Mouse (Mus musculus) lung, embryonic 16.5 days (tissue): ENCODE data around the gene Erich2. TPM values are rescaled to one million over a fixed set of nuclear protein-coding genes. Genes with fewer than 3 reads are reported as not detected.
A peak's percentile ranks its signal among the peaks of the same experiment; 100 is the strongest.

ENCODE experiments used
- ATAC-seq: fragments of 200-750 bp; cut with Nextera tagmentation; 2 replicates; pipeline ENCODE4 v1.8.0; 2017; ENCODE audit warnings: low read depth, mild to moderate bottlenecking, moderate library complexity
- H3K27ac ChIP-seq: fragments of 300-500 bp; sonication (generic); 2 replicates; pipeline ENCODE4 v1.5.1; 2014; ENCODE audit warnings: mild to moderate bottlenecking, control low read depth, low read length
- H3K27me3 ChIP-seq: fragments of 300-500 bp; sonication (generic); 2 replicates; pipeline ENCODE4 v1.6.1; 2014; ENCODE audit warnings: low read depth, low read length, mixed read lengths; ENCODE audit not compliant: control insufficient read depth, insufficient read depth
- H3K36me3 ChIP-seq: fragments of 300-500 bp; sonication (generic); 2 replicates; pipeline ENCODE4 v1.6.1; 2014; ENCODE audit warnings: low read length; ENCODE audit not compliant: control insufficient read depth, insufficient read depth
- H3K4me1 ChIP-seq: fragments of 300-500 bp; sonication (generic); replicated peaks from 2 replicates; pipeline ENCODE4 v1.6.1; 2014; ENCODE audit warnings: low read length, mixed read lengths; ENCODE audit not compliant: control insufficient read depth, insufficient read depth
- H3K4me2 ChIP-seq: fragments of 300-500 bp; sonication (generic); 2 replicates; pipeline ENCODE4 v1.6.1; 2014; ENCODE audit warnings: low read depth, low read length, control low read depth
- H3K4me3 ChIP-seq: fragments of 300-500 bp; sonication (generic); 2 replicates; pipeline ENCODE4 v1.5.1; 2014; ENCODE audit warnings: mild to moderate bottlenecking, low read length, control low read depth
- H3K9ac ChIP-seq: fragments of 300-500 bp; sonication (generic); 2 replicates; pipeline ENCODE4 v1.6.1; 2014; ENCODE audit warnings: low read length, control low read depth
- H3K9me3 ChIP-seq: fragments of 300-500 bp; sonication (generic); 2 replicates; pipeline ENCODE4 v1.6.1; 2016; ENCODE audit warnings: low read length; ENCODE audit not compliant: control insufficient read depth
- WGBS: fragments of 180-500 bp; shearing (Covaris S2); extraction: QIAGEN DNeasy Blood & Tissue Kit; methylation state at CpG from one replicate; pipeline ENCODE4 v1.1.7; 2014; 5-methylcytosine and 5-hydroxymethylcytosine counted together
- polyA plus RNA-seq: library from polyadenylated mRNA; unstranded; fragments of >200 nt; fragmentation: Nextera tagmentation; extraction: Ambion mirVana; gene quantifications from 2 replicates; pipeline ENCODE4 v1.2.1, GENCODE M21; 2015

The Erich2 gene
- polyA plus RNA-seq, 1 experiment from 2014 or later, result 10.0 TPM

DNA sequence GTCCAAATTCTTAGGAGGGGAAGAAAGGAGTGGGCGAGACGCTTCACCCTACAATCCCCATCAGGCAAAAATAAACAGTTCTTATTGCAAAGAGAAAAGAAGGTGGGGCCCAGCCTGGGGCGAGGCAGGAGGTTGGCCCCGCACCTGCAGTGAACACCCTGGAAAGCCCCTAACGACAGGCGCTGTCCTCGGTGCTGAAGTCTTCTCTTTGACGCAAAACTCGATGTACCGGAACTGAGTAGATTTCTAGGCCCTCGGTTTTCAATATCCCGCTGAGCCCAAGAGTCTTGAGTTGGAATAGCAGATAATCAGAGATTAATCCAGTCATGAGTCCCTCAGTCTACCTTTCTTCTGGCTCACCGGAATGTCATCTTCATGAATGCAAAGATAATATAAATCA is 50.9 kb downstream of the Erich2 start:
- no peaks in the 10 kb centered on the region for H3K36me3 ChIP-seq
- WGBS, result under 1% methylated on average over 13 of the region's 13 CpGs
- no peak overlapping the region for H3K4me3 ChIP-seq
- no peaks in the 10 kb centered on the region for H3K9me3 ChIP-seq
- H3K4me1 ChIP-seq, result peaks cover 15% of the 10 kb centered on the region
- no peak overlapping the region for H3K4me2 ChIP-seq
- no peak overlapping the region for H3K9ac ChIP-seq
- H3K27ac ChIP-seq, result no peak overlapping the region
- peak; percentile 22; the same call in 1 of the 2 replicates for ATAC-seq
- H3K27me3 ChIP-seq, result peaks cover 58% of the 10 kb centered on the region

DNA sequence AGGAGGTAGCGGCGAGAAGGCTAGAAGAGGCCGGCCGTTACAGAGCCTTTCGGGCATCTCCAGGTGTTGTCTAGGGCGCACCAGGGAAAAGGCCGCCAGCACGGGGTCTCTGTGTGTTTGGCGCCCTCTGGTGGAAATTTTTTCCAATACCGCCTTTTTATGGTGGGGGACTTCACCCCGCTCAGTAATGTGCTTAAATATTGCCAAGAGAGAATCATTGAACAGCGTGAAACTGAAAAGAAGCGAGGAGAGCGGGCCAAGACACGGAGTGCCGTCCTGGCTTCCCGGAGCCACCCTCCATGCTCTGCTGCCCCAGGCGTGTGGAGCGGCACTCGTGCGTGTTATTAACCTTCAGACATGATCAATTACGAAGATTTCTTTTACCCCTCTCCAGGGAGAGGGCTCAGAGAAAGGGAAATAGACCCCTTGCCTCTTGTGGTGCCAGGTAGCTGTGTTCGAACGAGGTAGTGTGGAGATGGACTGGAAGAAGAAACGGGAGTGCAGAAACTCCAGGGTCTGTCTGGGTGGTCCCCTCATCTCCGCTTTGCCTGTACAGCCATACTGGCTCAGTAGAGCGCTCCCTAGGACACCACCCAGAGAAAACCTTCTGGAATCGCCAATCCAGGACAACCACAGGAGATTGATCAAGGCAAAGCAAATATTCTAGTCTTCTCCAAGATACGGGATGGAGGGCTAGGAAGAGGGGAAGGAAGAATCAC is 52.6 kb downstream of the Erich2 start:
- Histone ChIP-seq H3K27ac (no peak overlapping the region), H3K9me3 (no peaks in the 10 kb centered on the region), H3K4me2 (0 out of 2 replicates have a peak overlapping the region, but pooled peaks have one; percentile 14), H3K4me1 (peaks cover 19% of the 10 kb centered on the region), H3K9ac (no peak overlapping the region), H3K27me3 (peaks cover 75% of the 10 kb centered on the region), H3K4me3 (no peak overlapping the region), H3K36me3 (no peaks in the 10 kb centered on the region)
- ATAC-seq, result no peak
- 2% methylated on average over 29 of the region's 29 CpGs for WGBS

DNA sequence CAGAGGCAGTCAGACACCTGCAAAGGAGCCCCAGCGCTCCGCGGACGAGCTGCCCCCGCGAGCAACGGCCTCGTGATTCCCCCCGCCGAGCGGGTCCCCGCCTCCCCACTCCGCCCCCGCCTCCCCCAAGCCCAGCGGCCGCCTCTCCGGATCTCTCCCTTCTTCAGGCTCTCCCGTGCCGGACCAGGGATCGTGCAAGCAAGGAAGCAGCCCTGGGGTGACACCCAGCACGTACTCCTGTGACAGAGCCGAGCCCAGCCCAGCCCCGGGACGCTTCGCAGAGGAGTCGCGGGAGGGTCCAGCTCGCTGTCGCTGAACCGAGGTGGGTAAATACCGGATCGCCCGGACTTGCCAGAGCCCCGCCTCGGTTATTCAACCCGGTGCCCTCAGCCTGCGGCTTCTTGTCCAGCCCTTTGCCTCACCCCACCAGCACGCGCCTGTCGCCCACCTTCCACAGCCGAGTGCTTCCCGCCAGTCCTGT is 53.4 kb downstream of the Erich2 start:
- Histone ChIP-seq H3K9ac (no peak overlapping the region), H3K4me1 (peaks cover 27% of the 10 kb centered on the region), H3K9me3 (no peaks in the 10 kb centered on the region), H3K27ac (no peak overlapping the region), H3K4me2 (peak overlapping the region; percentile 38), H3K36me3 (no peaks in the 10 kb centered on the region), H3K27me3 (peaks cover 81% of the 10 kb centered on the region), H3K4me3 (peak overlapping the region; percentile 33)
- under 1% methylated on average over 42 of the region's 42 CpGs for WGBS
- ATAC-seq, result no peak

DNA sequence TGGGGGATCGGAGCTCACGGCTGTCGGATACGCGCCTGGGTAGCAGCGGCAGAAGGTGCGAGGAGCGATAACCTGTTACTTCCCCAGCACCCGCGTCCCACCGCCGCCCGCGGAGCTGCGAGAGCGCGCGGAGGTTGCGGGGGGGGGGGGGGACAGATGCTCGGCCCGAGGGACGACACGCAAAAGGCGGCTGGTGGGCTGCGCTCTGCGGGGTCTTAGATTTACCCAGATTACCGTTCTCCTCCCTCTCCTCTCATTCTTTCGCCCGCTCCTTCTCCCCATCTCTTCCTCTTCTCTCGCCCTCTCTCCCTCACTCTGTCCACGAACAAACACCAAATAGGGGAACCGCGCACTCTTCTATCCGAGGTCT is 54.0 kb downstream of the Erich2 start:
- H3K9me3 ChIP-seq, result no peaks in the 10 kb centered on the region
- no peak overlapping the region for H3K27ac ChIP-seq
- H3K4me2 ChIP-seq, result peak overlapping the region; percentile 38
- H3K4me3 ChIP-seq, result peak overlapping the region; percentile 33
- WGBS, result 0% methylated on average over 23 of the region's 34 CpGs
- no peak overlapping the region for H3K9ac ChIP-seq
- peaks cover 87% of the 10 kb centered on the region for H3K27me3 ChIP-seq
- ATAC-seq, result no peak
- H3K4me1 ChIP-seq, result peaks cover 32% of the 10 kb centered on the region
- no peaks in the 10 kb centered on the region for H3K36me3 ChIP-seq

DNA sequence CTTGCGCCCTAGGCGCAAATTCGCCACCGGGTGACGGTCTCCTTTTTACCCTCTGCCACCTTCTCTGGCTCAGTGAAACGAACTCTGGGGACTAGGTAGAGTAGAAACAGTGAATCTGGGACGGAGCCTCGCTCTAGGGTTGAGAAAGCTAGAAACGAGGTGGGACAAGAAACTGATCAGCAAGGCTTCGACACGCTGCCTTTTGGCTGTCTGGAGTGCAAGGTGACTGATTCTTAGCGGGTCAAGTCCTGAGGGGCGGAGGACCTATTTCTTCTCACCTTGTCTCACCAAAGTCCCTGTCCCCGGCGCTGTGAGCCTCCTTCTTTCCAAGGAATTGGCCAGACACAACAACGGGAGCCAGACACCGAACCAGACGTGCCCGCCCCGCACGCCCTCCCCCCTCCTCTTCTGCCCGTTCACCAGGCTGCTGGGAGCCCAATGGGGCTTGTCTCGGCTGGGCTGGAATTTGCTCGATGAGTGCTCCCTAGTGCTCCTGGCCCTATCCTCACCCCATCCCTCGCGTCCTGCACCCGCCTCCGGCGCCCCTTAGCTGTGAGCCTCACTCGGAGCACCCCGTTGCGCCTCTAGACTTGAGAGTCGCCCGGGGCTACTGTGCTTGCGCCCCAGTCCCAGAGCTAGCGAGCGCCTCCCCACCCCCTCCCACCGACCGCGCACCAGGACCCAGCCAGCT is 54.5 kb downstream of the Erich2 start:
- no peaks in the 10 kb centered on the region for H3K9me3 ChIP-seq
- no peak overlapping the region for H3K9ac ChIP-seq
- no peaks in the 10 kb centered on the region for H3K36me3 ChIP-seq
- H3K27ac ChIP-seq, result no peak overlapping the region
- H3K4me3 ChIP-seq, result no peak overlapping the region; the same call in 1 of the 2 replicates
- peaks cover 92% of the 10 kb centered on the region for H3K27me3 ChIP-seq
- under 1% methylated on average over 40 of the region's 40 CpGs for WGBS
- H3K4me2 ChIP-seq, result no peak overlapping the region; the same call in 1 of the 2 replicates
- no peak for ATAC-seq
- H3K4me1 ChIP-seq, result peaks cover 37% of the 10 kb centered on the region

DNA sequence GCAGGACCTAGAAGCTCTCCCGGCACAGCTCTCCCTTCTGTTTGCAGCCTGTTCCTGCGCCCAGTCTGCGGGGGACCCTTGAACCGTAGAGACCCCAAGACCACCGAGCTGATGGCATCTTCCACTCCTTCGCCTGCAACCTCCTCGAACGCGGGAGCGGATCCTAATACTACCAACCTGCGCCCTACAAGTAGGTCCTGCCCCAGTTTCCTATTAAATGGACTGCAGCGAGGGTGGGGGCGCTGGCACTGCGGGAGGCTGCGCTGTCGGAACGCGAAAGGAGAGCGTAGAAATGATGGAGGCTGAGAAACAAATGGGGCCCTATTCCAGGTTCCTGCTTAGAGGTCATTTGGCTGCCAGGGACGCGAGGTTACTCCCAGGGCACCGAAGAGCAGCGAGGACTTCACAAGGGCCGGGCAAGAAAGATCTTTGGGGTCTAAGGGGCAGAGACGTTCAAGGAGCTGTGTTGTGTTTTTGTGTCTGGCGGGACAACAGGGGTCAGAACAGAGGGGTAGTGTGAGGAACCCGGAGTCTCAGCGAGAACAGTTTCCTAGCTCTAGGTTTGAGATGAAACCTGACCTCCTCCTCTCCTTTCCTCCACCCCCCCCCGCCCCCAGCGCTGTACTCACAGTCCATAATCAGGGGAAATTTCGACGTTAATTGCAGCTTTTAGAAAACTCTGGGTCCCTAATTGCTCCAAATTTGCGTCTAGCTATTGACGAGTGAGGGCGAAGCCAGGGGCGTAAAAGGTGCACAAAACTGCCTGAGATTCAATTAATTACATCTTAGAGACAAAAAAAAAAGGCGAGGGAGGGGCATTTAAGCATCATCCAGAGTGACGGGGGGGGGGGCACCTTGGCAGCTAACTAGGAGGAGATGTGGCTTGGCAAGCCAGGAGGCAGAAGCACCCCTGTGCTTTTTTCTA is 55.4 kb downstream of the Erich2 start:
- H3K9me3 ChIP-seq, result no peaks in the 10 kb centered on the region
- H3K27ac ChIP-seq, result no peak overlapping the region
- peaks cover 45% of the 10 kb centered on the region for H3K4me1 ChIP-seq
- H3K4me2 ChIP-seq, result no peak overlapping the region
- H3K4me3 ChIP-seq, result no peak overlapping the region
- ATAC-seq, result no peak
- WGBS, result 1% methylated on average over 38 of the region's 38 CpGs
- H3K27me3 ChIP-seq, result peaks cover 97% of the 10 kb centered on the region
- H3K36me3 ChIP-seq, result no peaks in the 10 kb centered on the region
- no peak overlapping the region for H3K9ac ChIP-seq

DNA sequence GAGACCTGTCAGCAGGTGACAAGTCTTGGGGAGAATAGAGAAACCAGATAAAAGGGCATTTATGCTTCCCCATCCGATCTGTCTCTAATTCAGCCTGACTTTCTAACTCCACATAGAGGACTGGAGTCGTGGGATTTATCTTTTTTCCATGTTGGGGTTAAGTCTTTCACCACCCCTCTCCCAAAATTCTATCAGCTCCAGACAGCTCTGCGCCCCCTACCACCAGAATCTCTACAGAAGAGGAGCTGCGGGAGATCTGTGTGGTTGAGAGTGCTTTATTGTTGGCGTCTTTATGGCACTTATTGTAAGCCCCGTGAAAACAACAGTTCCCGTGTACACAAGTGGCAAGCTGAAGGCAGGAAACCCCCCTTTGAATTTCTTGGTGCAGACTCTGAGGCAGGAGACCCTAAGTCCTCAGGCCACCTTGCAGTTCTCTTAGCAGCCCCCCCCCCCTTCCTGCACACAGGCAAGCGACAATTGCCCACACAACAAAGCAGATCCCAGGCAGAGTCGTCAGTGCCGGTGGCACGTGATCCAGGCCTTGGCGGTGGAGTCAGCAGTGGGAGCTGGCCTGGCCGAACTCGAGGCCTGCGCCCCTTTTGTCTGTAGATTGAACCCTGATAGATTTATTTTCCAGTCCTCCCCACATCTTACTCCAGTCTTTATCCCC is 56.2 kb downstream of the Erich2 start:
- H3K4me1 ChIP-seq, result peaks cover 45% of the 10 kb centered on the region
- no peak for ATAC-seq
- 13% methylated on average over 15 of the region's 15 CpGs for WGBS

DNA sequence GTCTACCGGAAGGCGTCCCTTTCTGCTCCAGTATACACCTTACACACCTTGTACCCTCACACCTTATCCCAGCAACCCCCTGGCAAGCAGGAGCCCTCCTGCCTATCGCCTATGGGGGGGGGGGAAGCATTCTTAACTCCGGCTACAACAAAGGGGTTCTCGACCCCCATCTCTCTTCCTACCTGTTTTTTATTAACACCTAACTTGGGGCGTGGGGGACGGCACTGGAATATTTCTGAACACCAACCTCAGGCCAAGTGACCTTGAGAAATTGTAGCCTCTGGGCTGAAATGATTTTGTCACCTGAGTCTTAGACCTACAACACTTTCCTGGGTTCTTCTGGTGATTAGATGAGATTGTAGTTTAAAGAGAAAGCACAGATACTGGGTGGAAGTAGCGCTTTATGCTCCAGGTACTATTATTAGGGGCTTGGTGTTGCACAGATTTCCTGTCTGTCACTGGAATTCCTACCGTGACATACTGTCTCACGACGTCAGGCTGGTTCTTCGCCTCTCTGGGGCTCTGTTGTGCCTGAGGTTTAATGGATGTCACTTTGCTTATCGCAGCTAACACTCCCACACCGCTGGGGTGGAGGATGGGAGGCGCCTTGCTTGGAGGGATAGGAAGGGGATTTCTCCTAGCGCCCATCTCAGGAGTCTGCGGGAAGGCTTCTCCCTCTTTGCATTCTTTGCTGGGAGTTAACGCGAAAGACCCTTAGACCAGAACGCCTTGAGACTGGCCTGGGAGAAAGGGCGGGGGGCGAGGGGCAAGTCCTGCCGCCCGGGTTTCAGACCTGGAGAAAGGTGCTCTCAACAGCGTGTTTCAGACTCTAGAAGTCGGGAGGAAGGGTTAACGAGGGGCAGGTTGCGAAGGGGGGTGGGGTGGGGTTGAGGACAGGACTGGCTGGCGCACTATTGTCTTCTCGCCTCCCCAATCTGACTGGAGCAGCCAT is 57.3 kb downstream of the Erich2 start:
- no peaks in the 10 kb centered on the region for H3K36me3 ChIP-seq
- H3K4me1 ChIP-seq, result peaks cover 45% of the 10 kb centered on the region
- H3K9ac ChIP-seq, result no peak overlapping the region
- H3K27me3 ChIP-seq, result peaks cover 86% of the 10 kb centered on the region
- H3K4me3 ChIP-seq, result peak overlapping the region; percentile 8; the same call in 1 of the 2 replicates
- 0 out of 2 replicates have a peak, but pooled peaks have one; percentile 15 for ATAC-seq
- no peak overlapping the region for H3K27ac ChIP-seq
- H3K4me2 ChIP-seq, result peak overlapping the region; percentile 37
- 5% methylated on average over 30 of the region's 30 CpGs for WGBS
- no peaks in the 10 kb centered on the region for H3K9me3 ChIP-seq

More for the DNA sequence above, 56.2 kb downstream of the Erich2 start:
- H3K9ac ChIP-seq, result no peak overlapping the region
- no peak overlapping the region for H3K27ac ChIP-seq
- no peaks in the 10 kb centered on the region for H3K36me3 ChIP-seq
- H3K9me3 ChIP-seq, result no peaks in the 10 kb centered on the region
- H3K4me3 ChIP-seq, result no peak overlapping the region
- H3K27me3 ChIP-seq, result peaks cover 97% of the 10 kb centered on the region
- no peak overlapping the region for H3K4me2 ChIP-seq
